Mouse (Mus musculus): Measurements from ENCODE around the gene Igf2bp1. TPM values are rescaled to one million over a fixed set of nuclear protein-coding genes. Genes with fewer than 3 reads are reported as not detected.
"Not testable (repeated sequence)": the region's sequence is repeated elsewhere in the genome, so short reads cannot be mapped to it uniquely, and the experiment has no call there.

Gene Igf2bp1
- polyA plus RNA-seq, 1 experiment, result 392 TPM

DNA sequence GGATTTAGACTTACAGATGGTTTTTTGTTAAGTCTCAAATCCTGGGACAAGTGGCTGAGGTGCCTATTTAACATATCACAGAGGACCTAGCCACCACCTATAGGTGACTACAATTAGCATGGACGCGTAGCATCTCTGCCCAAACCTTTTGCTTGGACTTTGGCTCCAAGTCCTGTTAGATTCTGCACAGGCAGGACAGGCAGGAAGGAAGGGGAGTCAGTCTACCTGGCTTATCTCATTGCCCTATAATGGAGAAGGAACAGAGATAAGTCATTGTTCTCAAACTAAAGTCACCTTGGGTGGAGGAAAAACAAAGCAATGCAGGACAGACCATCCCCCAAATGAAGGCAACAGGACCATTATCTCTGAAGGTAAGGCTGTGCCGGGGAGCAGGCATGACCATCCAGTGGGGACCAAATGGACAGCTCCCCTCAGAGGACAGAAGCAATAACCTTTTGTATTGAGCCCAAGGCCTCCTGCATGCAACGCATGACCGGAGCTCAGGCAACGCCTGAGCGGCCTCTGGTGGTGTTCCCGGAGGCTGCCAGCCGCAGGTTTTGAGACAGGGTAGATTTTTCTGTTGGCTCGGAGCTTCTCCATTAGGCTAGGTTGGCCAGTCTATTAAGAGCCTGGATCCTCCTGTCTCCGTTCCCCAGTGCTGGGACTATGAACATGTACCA, 65.8 kb downstream of the Igf2bp1 start:
- Histone ChIP-seq H3K9ac (ENCODE audit: low read depth, poor library complexity, severe bottlenecking) (no peak overlapping the region), H3K9me3 (replicated peaks; ENCODE audit: control insufficient read depth, insufficient read depth, low read length, poor library complexity, severe bottlenecking) (no peaks in the 10 kb centered on the region), H3K4me1 (ENCODE audit: control insufficient read depth, insufficient read depth, low read length) (peaks cover 2% of the 10 kb centered on the region), H3K36me3 (ENCODE audit: control insufficient read depth, insufficient read depth, low read length, poor library complexity, severe bottlenecking) (no peaks in the 10 kb centered on the region), H3K27ac (ENCODE audit: insufficient read depth, low read length) (no peak overlapping the region), H3K27me3 (ENCODE audit: control insufficient read depth, insufficient read depth, low read length, poor library complexity, severe bottlenecking) (no peaks in the 10 kb centered on the region), H3K4me3 (ENCODE audit: low read depth, low read length) (no peak overlapping the region)
- TF ChIP-seq CTCF (IDR thresholded peaks at IDR 0.05; ENCODE audit: low read depth, low read length), result peak; percentile 75
- no peak for TF ChIP-seq EP300 (IDR thresholded peaks at IDR 0.05; ENCODE audit: insufficient read depth, low read depth, low read length)
- no peak for TF ChIP-seq POLR2A (IDR thresholded peaks at IDR 0.05; ENCODE audit: insufficient read depth, low read length)

- Histone ChIP-seq H3K9ac (ENCODE audit: low read depth, poor library complexity, severe bottlenecking) (no peak overlapping the region), H3K27me3 (ENCODE audit: control insufficient read depth, insufficient read depth, low read length, poor library complexity, severe bottlenecking) (no peaks in the 10 kb centered on the region), H3K36me3 (ENCODE audit: control insufficient read depth, insufficient read depth, low read length, poor library complexity, severe bottlenecking) (no peaks in the 10 kb centered on the region), H3K27ac (ENCODE audit: insufficient read depth, low read length) (no peak overlapping the region), H3K9me3 (replicated peaks; ENCODE audit: control insufficient read depth, insufficient read depth, low read length, poor library complexity, severe bottlenecking) (no peaks in the 10 kb centered on the region; the same call in 1 of the 2 replicates), H3K4me3 (ENCODE audit: low read depth, low read length) (no peak overlapping the region), H3K4me1 (ENCODE audit: control insufficient read depth, insufficient read depth, low read length) (peaks cover 2% of the 10 kb centered on the region)
- TF ChIP-seq EP300 (IDR thresholded peaks at IDR 0.05; ENCODE audit: insufficient read depth, low read depth, low read length), result no peak
- TF ChIP-seq CTCF (IDR thresholded peaks at IDR 0.05; ENCODE audit: low read depth, low read length), result no peak
- TF ChIP-seq POLR2A (IDR thresholded peaks at IDR 0.05; ENCODE audit: insufficient read depth, low read length), result no peak
Observed at GRCm38 (mm10) chr11:95936409-95936808, 69.3 kb downstream of the Igf2bp1 start.

DNA sequence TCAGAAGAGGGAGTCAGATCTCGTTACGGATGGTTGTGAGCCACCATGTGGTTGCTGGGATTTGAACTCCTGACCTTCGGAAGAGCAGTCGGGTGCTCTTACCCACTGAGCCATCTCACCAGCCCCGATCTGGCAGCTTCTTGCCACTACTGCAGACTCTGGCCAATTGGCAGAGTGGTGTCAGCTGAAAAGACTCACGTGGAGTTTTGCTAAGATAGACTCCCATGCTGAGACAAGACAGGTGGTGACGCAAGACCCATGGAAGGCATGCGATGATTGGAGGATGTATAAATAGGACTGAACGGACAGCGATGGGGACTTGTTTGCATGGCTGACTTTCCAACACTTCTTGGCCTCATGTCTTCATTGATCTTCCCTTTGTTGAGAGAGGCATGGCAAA, 73.6 kb downstream of the Igf2bp1 start:
- H3K9ac ChIP-seq (ENCODE audit: low read depth, poor library complexity, severe bottlenecking); H3K9me3 ChIP-seq (replicated peaks; ENCODE audit: control insufficient read depth, insufficient read depth, low read length, poor library complexity, severe bottlenecking); H3K36me3 ChIP-seq (ENCODE audit: control insufficient read depth, insufficient read depth, low read length, poor library complexity, severe bottlenecking); H3K27me3 ChIP-seq (ENCODE audit: control insufficient read depth, insufficient read depth, low read length, poor library complexity, severe bottlenecking); H3K4me1 ChIP-seq (ENCODE audit: control insufficient read depth, insufficient read depth, low read length); H3K27ac ChIP-seq (ENCODE audit: insufficient read depth, low read length); H3K4me3 ChIP-seq (ENCODE audit: low read depth, low read length): not testable (repeated sequence)

DNA sequence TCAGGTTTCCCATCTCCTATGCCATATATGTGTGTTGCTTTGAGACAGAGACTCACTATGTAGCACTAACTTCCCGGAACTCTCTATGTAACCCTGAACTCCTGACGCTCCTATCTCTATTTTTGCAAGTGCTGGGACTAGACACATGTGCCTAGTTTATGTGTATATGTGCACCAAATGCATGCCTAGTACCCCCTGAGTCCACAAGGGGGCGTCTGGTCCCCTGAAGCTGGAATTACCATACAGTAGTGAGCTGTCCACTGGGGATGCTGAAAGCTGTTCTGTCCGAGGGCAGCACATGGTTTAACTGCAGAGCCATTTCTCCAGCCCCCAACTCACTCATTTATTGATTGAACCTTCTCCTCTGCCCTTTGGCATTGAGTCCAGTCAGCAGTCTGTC, 79.3 kb downstream of the Igf2bp1 start:
- Histone ChIP-seq H3K9ac (ENCODE audit: low read depth, poor library complexity, severe bottlenecking) (no peak overlapping the region), H3K4me1 (ENCODE audit: control insufficient read depth, insufficient read depth, low read length) (no peaks in the 10 kb centered on the region), H3K4me3 (ENCODE audit: low read depth, low read length) (no peak overlapping the region), H3K36me3 (ENCODE audit: control insufficient read depth, insufficient read depth, low read length, poor library complexity, severe bottlenecking) (no peaks in the 10 kb centered on the region), H3K27me3 (ENCODE audit: control insufficient read depth, insufficient read depth, low read length, poor library complexity, severe bottlenecking) (peaks cover 3% of the 10 kb centered on the region; the same call in 1 of the 2 replicates), H3K27ac (ENCODE audit: insufficient read depth, low read length) (no peak overlapping the region), H3K9me3 (replicated peaks; ENCODE audit: control insufficient read depth, insufficient read depth, low read length, poor library complexity, severe bottlenecking) (peaks cover 6% of the 10 kb centered on the region; the same call in 1 of the 2 replicates)
- no peak for TF ChIP-seq EP300 (IDR thresholded peaks at IDR 0.05; ENCODE audit: insufficient read depth, low read depth, low read length)
- TF ChIP-seq CTCF (IDR thresholded peaks at IDR 0.05; ENCODE audit: low read depth, low read length), result peak; percentile 45

- Histone ChIP-seq H3K4me3 (ENCODE audit: low read depth, low read length) (no peak overlapping the region), H3K27me3 (ENCODE audit: control insufficient read depth, insufficient read depth, low read length, poor library complexity, severe bottlenecking) (peaks cover 3% of the 10 kb centered on the region; the same call in 1 of the 2 replicates), H3K9ac (ENCODE audit: low read depth, poor library complexity, severe bottlenecking) (no peak overlapping the region), H3K9me3 (replicated peaks; ENCODE audit: control insufficient read depth, insufficient read depth, low read length, poor library complexity, severe bottlenecking) (peaks cover 6% of the 10 kb centered on the region; the same call in 1 of the 2 replicates), H3K27ac (ENCODE audit: insufficient read depth, low read length) (no peak overlapping the region), H3K36me3 (ENCODE audit: control insufficient read depth, insufficient read depth, low read length, poor library complexity, severe bottlenecking) (no peaks in the 10 kb centered on the region), H3K4me1 (ENCODE audit: control insufficient read depth, insufficient read depth, low read length) (no peaks in the 10 kb centered on the region)
- no peak for TF ChIP-seq POLR2A (IDR thresholded peaks at IDR 0.05; ENCODE audit: insufficient read depth, low read length)
- no peak for TF ChIP-seq CTCF (IDR thresholded peaks at IDR 0.05; ENCODE audit: low read depth, low read length)
- TF ChIP-seq EP300 (IDR thresholded peaks at IDR 0.05; ENCODE audit: insufficient read depth, low read depth, low read length), result no peak
Observed at GRCm38 (mm10) chr11:95925976-95926375, 79.8 kb downstream of the Igf2bp1 start.

GRCm38 (mm10) chr11:95924215-95924614, 81.5 kb downstream of the Igf2bp1 start:
- Histone ChIP-seq H3K4me3 (ENCODE audit: low read depth, low read length) (no peak overlapping the region), H3K36me3 (ENCODE audit: control insufficient read depth, insufficient read depth, low read length, poor library complexity, severe bottlenecking) (no peaks in the 10 kb centered on the region), H3K4me1 (ENCODE audit: control insufficient read depth, insufficient read depth, low read length) (no peaks in the 10 kb centered on the region), H3K9me3 (replicated peaks; ENCODE audit: control insufficient read depth, insufficient read depth, low read length, poor library complexity, severe bottlenecking) (peaks cover 6% of the 10 kb centered on the region; the same call in 1 of the 2 replicates), H3K9ac (ENCODE audit: low read depth, poor library complexity, severe bottlenecking) (no peak overlapping the region), H3K27me3 (ENCODE audit: control insufficient read depth, insufficient read depth, low read length, poor library complexity, severe bottlenecking) (peaks cover 3% of the 10 kb centered on the region; the same call in 1 of the 2 replicates), H3K27ac (ENCODE audit: insufficient read depth, low read length) (peak overlapping the region; percentile 27; the same call in 1 of the 2 replicates)
- TF ChIP-seq CTCF (IDR thresholded peaks at IDR 0.05; ENCODE audit: low read depth, low read length) (no peak), POLR2A (IDR thresholded peaks at IDR 0.05; ENCODE audit: insufficient read depth, low read length) (no peak), EP300 (IDR thresholded peaks at IDR 0.05; ENCODE audit: insufficient read depth, low read depth, low read length) (no peak)

GRCm38 (mm10) chr11:95923477-95923876, 82.3 kb downstream of the Igf2bp1 start:
- not testable (repeated sequence) for H3K27ac ChIP-seq (ENCODE audit: insufficient read depth, low read length); H3K4me1 ChIP-seq (ENCODE audit: control insufficient read depth, insufficient read depth, low read length); H3K27me3 ChIP-seq (ENCODE audit: control insufficient read depth, insufficient read depth, low read length, poor library complexity, severe bottlenecking); H3K4me3 ChIP-seq (ENCODE audit: low read depth, low read length); H3K36me3 ChIP-seq (ENCODE audit: control insufficient read depth, insufficient read depth, low read length, poor library complexity, severe bottlenecking); H3K9me3 ChIP-seq (replicated peaks; ENCODE audit: control insufficient read depth, insufficient read depth, low read length, poor library complexity, severe bottlenecking)
- H3K9ac ChIP-seq (ENCODE audit: low read depth, poor library complexity, severe bottlenecking), result 0 out of 2 replicates have a peak overlapping the region, but pooled peaks have one; percentile 42
